Mouse (Mus musculus) brain, adult 2 months (tissue): ENCODE measurements around the gene Acly.
A peak's percentile ranks its signal among the peaks of the same experiment; 100 is the strongest.
"Not testable (repeated sequence)": the region's sequence is repeated elsewhere in the genome, so short reads cannot be mapped to it uniquely, and the experiment has no call there.

Source experiments
- DNase-seq: peaks from one replicate; pipeline ENCODE4 v3.0.0; 2011; ENCODE audit warnings: low read depth, low spot score

Acly gene

DNA sequence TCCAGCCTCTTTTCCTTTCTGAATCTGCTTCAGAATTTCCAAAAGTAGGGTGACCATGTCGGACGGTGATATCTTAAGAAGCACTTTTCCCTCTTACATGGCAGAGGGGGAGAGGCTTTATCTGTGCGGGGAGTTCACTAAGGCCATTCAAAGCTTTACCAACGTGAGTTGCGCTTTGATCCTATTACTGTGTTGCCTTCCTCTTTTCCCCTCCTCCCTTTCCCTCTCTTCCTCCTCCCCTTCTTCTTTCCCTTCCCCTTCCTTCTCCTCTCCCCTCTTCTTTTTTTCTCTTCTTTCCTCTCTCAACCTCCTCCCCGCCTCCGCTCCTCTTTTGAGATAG lies 17.9 kb upstream of the Acly start:
- no peak for DNase-seq

DNA sequence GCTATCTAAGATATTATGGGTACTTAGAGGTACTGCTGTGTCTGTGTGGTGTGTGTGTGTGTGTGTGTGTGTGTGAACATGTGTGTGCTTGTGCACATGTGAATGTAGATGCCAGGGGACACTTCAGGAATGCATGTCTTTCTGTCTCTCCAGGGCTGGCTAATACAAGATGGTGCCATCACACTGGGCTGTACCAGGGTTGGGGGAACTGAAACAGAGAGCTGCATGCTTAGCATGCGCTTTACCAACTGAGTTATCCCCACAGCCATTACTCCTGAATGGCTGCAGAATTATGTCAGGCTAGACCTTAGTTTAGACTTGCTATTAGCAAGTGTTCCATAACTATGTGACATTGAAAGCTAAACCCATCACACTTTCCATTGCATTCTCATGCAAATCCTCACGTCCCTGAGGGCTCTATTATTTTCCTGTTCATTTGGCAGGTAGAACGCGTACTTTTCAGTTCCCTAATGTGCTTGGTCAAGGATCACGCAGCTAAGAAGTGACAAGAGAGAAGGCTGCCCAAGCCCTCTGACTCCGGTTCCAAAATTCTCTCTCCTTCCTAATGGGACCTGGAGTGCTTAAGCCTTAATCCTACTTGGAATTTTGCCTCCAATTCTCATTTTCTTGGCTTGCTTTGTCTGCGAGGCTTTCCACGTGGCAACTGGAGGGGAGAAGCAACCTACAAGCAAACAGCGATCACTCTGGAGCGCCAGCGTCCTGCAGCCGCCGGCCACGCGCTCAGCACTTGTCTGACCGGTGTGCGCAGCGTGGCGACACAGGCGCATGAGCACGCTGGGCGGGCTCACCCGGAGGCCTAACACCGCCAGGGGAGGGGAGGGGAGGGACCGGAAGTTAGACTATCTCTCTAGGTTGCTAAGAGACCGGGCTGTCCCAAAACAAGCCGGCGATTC lies 17.3 kb upstream of the Acly start, which contains the start of gene Ttc25:
Ttc25 (plus strand) TSS at position 776 of the 914 bp plus-strand sequence.
- DNase-seq = peak; percentile 94

DNA sequence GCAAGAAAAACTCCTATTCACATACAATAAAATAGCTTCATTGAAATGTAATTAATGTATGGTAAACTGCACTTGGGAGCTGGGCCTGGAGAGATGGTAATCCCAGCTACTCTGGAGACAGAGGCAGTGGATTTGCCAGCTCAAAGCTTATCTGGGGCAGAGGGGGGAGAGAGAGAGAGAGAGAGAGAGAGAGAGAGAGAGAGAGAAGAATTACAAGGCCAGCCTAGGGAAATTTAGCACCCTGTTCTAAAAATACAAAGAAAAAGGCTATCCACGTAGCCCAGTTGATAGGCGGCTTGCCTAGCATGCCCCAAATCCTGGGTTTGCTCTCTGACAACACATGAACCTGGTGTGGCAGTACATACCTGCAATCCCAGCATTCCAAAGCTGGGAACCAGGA lies 13.8 kb upstream of the Acly start:
- DNase-seq = no peak

DNA sequence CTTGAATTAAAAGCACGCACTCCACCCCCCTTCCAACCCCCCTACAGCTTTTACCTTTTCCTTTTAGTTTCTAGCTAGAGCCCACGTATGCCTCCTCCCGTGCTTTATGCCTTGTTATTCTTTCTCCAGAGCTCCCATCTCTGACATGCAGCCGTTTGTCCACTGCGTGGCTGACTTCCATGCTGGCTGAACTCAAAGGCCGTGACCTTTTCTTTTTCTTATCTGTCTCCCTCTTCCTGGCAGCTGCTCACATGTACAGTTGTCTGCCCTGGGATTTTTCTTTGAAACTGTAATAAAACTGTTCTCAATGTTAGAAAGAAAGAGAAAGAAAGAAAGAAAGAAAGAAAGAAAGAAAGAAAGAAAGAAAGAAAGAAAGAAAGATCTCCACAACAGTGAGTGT lies 13.2 kb upstream of the Acly start:
- DNase-seq = no peak

DNA sequence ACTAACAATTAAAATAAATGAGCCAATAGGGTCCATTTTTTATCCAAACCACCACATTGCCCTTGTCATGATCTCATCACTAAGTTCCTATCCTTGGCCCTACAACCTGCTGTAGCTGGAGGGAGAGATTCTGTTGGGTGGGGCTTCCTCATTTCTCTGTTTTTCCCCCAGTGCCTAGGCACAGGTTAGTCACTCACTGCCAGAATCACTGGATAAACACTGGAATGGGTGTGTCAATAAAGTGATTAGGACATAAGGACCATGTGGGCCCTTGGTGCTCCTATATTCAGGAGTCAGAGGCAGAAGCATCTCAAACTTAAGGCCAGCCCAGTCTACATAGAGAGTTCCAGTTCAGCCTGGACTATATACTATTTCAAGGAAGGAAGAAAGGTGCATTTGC lies 8.7 kb upstream of the Acly start:
- no peak for DNase-seq

DNA sequence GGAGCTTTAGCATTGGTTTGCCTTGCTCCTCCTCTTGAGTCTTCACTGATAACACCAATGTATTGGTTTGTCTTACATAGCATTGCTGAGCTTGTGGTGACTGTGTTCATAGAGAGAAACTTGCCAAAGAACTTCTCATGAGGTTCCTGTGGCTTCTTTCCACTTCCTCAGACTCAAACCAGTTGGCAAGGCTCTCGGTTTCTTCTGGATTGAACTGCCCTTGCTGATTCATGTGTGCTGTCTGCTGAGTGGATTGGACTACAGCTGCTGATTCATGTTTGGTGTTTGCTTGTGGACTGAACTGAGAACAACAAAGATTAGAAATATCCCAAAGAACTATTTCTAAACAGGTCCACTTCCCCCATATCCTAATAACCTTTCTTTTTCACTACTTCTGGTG lies 8.2 kb upstream of the Acly start:
- no peak for DNase-seq

DNA sequence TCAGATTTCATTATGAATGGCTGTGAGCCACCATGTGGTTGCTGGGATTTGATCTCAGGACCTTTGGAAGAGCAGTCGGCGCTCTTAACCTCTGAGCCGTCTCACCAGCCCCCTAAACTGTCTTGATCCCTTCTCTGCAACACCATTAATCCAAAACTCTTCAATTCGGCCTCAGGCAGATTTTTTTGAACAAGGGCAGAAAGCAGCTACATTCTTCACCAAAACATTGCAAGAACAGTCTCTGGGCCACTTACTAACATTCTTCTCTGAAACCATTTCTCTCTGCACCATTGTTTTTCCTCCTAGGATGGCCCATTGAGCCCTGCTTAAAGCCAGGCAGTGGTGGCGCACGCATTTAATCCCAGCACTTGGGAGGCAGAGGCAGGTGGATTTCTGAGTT lies 7.0 kb upstream of the Acly start:
- not testable (repeated sequence) for DNase-seq

DNA sequence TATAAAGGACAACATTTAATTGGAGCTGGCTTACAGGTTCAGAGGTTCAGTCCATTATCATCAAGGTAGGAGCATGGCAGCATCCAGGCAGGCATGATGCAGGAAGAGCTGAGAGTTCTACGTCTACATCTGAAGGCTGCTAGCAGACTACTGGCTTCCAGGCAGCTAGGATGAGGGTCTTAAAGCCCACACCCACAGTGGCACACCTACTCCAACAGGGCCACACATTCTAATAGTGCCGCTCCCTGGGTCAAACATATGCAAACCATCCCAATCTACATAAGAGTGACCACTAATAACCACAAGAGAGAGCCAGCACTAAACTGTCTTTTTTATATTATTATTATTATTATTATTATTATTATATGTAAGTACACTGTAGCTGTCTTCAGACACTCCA lies 6.6 kb upstream of the Acly start:
- DNase-seq = not testable (repeated sequence)

DNA sequence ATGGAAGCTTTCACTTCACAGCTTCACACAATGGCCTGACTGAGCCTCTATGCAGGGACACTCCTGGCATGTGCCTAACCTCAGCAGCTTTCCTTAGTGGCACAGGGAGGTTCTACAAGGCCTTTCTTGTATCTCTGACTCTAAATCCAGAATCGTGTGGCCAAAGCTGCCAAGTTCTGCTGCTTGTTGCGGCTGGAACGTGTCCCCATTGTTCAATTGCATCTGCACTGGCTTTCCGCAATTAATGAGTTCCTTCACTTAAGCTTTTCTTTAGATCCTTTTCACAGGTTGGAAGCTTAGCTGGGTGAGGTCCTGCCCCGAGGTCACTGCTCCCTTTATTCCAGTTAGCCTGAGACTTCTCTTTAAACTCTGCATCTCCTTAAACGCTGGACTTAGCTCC lies 6.1 kb upstream of the Acly start:
- DNase-seq = no peak

DNA sequence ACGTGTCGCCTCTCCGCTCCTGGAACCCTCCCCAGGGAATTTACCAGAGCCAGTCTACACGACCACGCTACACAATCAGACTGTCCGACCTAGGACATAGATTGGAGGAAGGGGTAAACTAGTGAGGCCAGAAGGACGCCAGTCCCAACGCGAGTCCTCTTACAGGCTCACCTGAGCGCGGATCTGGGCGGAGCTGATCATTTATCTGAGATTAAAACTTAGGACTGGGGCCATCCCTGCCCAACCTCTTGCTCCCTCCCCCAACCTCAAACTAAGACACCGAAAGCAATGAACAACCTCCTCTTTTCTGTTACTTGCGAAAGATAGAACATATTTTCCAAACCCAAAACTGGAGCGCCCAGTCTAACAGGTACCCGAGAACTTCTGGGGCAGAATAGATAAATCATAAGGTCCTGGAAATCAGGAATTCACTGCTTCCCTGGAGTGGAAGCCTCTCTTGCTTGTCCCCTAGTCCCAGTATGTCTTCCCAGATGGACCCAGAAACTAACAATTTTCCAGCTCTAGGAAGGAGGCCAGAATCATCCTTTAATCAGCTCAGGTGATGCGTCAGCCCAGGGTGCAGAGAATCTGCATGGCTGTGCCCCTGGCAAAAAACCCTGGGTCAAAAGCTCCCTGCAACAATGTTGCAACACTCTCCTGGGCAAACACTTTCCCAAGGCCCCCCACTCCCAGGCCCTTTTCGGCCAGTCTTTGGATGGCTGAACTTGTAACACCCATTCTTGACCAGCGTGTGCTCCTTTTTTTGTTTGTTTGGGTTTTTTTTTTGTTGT lies 770 bp upstream of the Acly start:
- DNase-seq = no peak

DNA sequence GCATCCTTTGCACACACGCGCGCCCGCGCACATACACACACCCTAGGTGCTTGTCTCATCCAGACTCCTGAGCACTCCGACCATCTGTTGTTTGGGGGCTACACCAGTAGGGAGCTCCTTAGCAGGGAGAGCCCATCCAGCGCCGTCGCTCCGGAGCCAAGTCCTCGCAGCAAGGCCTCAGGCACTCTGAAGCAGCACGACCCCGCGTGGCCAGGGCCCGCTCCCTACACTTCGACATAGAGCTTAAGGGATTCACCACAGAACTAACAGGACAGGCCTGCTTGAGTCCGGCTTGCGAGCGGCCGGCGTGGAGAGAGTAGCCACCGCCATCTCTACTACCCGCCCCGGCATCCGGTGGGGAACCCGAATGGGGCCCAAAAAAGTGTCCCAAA lies 738 bp downstream of the Acly start:
- peak; percentile 86 for DNase-seq

DNA sequence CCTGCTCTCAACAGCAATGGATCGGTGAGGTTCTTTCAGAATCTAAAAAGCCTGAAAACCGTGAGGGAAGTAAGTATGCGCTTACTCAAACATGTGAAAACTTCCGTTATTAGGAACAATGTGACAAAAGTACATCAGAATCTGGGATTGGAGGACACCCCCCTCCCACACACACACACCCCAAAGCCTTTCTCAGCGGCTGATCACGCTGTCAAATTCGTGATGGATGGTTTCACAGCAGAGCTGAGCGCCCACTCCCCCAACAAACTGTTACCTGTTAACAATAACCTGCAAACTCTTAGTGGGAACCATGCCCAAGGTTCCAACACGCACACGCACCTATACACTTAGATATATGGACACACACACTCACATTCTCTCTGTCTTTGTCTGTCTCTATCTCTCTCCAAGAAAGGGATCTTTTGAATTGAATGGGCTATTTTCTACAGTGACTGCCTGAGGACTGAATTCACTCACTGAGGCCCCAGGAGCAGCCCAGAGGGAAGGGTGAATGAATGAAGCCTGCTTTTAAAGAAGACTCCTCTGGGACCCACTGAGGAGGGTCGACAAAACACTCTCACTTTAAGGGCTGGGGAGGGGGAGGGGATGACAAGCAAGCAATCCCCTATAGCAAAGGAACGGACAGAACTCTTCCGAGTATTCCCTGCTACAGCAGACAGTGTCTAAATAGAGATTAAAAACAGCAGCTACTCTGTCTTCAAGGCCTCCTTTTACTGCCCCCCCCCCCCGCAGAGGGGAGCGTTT lies 1.6 kb downstream of the Acly start:
- no peak for DNase-seq

DNA sequence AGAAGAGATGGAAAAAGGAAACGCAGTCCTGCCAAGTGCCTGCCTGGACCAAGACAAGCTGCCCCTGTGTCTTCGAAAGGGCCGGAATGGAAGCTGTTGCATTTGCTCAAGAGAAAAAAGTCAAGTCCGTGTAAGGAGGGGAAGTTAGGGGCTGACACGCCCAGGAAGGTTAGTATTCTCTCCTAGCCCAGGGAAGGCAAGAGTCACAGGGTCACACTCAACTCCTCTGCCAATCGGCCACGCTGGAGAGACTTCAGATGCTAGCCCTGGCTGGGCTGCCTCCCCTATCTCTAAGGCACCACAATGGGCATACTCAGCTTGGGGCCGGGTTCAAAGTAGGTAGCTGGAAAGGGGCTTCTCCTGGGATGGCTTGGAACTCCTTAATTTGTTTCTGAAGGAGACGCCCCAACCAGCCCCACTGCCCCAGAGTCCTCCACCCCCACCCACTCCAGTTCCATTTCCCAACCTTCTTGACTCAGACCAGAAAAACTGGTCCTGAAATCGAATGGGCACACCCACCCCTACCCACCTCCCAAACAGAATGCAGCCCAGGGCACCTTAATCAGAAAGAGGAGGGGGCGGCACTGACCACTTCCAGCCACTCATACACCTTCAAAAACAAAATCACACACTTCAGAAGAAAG lies 2.7 kb downstream of the Acly start:
- no peak for DNase-seq

DNA sequence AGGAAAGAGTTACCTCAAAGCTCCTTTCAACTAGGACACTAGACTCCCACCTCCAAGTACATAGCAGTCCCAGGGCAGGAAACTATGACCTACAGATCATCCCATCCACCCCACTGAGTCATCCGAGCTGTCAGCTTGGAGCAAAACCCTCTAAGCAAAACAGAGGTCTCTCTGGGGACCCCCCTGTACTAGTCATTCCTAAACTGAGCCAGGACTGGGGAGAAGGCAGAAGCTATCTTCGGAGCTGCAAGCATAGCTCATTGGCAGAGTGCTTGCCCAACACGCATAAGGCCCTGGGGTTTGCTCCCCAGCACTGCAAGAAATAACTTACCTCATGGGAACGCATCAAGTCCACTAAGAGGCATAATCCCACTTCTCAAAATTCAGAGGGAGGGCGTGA lies 3.4 kb downstream of the Acly start:
- no peak for DNase-seq

DNA sequence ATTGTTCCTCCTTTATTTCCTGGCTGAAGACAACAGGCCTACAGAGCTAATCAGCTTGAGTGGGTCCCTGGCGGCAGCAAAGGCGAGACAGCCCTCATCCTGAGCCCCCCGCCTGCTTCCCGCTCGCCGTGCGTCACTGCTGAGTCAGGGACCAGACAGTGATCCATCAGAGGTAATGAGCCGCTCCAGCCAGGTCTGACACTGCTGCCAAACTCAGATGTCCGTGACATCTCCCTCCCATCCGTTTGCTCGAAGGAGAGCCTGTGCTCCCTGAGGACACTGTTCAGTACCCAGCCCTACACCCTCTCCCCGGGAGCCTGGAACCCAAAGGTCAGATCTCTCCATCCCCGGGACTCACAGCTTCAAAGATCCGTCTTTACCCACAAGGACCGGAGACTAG lies 7.0 kb downstream of the Acly start:
- DNase-seq = no peak

DNA sequence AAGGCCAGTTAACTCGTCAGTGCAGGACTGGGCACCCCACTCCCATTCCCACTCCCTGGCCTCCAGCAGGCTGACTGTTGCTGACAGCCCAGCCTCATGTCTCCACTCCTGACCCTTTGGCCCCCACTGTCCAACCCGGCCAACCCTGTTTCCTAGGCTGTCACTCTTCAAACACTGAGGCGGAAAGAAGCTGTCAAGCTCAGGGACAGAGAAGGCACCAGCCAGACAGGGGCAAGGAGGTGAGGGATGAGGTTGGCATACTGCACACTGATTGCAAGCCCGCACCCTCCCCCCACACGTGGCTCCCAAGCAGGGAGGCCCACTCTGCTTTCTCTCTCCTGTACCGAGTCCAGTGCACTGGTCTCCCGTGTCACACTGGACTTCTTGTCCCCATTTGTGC lies 8.6 kb downstream of the Acly start:
- no peak for DNase-seq

DNA sequence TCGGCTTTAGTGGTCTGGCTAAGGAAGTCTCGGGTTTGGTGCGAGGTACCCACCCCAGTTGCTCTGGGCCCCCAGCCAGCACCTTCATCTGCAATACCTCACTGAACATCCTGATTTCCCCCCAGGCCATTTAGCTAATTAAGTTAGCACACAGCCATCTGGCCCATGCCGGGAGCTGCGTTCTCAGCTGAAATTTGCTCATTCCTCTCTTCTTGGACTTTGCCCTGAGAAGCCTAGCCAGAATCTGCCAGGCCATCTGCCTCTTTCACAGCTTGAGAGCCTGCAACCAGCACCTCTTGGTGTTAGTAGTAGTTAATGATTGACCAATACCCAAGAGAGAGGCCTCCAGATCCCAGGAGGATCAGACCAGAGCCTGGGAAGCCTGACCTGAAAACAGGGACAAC lies 9.6 kb downstream of the Acly start:
- peak; percentile 96 for DNase-seq

DNA sequence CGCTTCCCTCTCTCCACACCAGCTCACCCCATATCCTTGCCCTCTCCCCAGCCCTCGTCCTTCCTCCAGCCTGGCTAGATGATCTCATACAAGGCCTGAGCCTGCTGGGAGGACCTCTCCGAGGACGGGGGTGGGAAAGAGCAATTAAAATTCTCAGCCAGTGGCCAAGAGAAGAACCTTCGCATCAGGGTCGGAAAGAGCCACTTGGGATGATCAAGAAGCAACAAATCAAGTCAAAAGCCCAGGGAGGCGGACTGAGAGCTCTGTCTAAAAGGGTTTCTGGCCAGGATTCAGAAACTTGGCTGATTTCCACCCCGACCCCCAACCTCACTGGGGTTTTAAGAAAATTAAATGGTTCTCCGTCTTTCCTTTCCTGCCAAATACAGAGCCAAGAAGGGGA lies 11.5 kb downstream of the Acly start:
- no peak for DNase-seq

DNA sequence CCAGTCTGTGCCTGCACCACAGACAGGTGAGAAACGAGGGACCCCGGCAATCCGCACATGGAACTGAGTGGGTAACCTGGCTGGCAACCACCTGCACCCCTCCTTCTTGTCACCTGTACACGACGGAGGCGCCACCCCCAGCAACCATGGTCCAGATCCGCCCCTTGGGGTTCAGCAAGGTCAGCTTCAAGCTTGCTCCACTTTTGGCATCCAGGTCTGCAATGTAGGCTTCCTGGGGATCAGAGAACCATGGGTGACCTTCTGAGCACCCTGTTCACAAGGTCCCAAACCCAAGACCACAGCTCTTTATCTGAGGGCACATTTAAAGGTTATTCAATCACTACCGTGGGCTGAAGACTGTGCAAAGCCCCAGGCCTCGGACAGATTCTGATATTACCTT lies 12.0 kb downstream of the Acly start:
- DNase-seq = no peak

DNA sequence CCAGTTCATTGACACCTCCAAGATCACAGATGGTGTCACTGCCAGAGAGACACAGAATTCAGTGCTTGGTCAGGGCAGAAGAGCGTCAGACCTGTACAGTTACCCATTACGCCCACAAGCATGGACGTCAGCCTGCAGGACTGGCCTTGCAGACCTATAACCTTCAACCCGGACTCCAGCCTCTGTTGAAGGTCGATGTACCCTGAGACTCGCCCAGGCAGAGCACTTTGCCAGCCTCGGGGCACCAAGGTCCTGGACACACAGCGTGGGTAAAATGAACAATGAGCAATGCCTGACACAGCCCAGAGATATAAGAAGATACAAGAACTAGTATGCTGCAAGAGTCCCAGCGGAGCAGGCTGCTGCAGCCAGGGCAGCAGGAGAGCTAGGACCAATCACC lies 12.7 kb downstream of the Acly start:
- DNase-seq = no peak

DNA sequence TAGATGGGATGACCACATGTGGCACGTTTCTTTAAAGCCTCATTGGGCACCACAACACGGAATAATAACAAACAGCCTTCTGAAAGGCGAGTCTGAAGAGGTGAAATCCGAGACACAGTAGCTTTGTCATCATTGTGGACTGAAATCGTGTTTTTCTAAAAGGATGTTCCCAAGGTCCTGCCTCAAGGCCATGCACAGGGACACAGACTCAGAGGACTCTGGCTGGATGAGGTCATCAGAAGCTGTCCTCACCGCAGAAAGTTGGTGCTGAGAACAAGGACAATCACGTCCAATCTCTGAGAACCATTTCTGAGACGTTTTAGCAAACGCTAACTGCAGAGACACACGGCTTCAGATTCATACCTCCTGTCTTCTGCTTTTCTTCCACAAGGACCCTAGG lies 14.1 kb downstream of the Acly start:
- no peak for DNase-seq

DNA sequence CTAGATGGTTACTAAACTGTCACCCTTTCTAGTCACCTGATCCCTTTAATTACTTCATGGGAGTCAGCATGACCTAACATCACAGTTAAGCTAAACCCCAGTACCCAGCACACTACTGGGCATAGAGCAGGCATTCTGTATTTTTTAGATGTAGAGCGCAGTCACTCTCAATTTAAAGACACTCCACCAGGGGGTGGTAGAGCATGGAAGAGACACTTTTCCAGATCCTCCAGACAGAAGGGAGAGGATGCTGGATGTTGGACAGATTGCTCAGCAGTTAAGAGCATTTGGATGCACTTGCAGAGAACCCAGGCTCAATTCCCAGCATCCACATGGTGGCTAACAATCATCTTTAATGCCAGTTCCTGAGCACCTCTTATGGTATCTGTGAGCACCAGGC lies 15.4 kb downstream of the Acly start:
- DNase-seq = peak; percentile 83
